Mouse (Mus musculus) heart, postnatal 0 days (tissue): ENCODE results near the gene Cdk10.

Experiments
- CTCF ChIP-seq: IDR thresholded peaks from 2 replicates; pipeline ENCODE4 v1.5.1; 2016; ENCODE audit warnings: antibody characterized with exemption, control low read depth, low read depth
- EP300 ChIP-seq: IDR thresholded peaks from 2 replicates; pipeline ENCODE4 v1.6.1; 2016; ENCODE audit warnings: antibody characterized with exemption, low read depth

GRCm38 (mm10) chr8:123190678-123191077 lies 34.0 kb upstream of the Cdk10 start:
- TF ChIP-seq CTCF (peak; percentile 64), EP300 (no peak)
